Mouse (Mus musculus): Measurements from ENCODE around the gene Lrch4. TPM values are rescaled to one million over a fixed set of nuclear protein-coding genes. Genes with fewer than 3 reads are reported as not detected.

Gene Lrch4
- total and polyA plus RNA-seq, 3 experiments, result 20.6 to 192 (median 98.9) TPM

GRCm38 (mm10) chr5:137645091-137645651 lies 16.2 kb downstream of the Lrch4 start:
- no peak for ATAC-seq (ENCODE audit: extremely low read depth, insufficient number of reproducible peaks, low FRiP score, poor library complexity, severe bottlenecking)
- H3K4me3 ChIP-seq (ENCODE audit: low read depth, low read length), result peak overlapping the region; percentile 17; the same call in 1 of the 2 replicates
- no peak for TF ChIP-seq CTCF (IDR thresholded peaks at IDR 0.05; ENCODE audit: low read depth, low read length)
- TF ChIP-seq GATA1 (IDR thresholded peaks at IDR 0.05; ENCODE audit: borderline replicate concordance, low read length), result no peak
- TF ChIP-seq GATA2 (IDR thresholded peaks at IDR 0.05; ENCODE audit: borderline replicate concordance, low read depth, low read length), result no peak
- no peak for TF ChIP-seq TAL1 (conservative IDR thresholded peaks at IDR 0.05; ENCODE audit: low read depth, low read length)
- TF ChIP-seq POLR2AphosphoS5 (IDR thresholded peaks at IDR 0.05; ENCODE audit: insufficient replicate concordance, low read depth, low read length), result no peak
- no peak for DNase-seq (ENCODE audit: low spot score)
- H3K27me3 ChIP-seq (ENCODE audit: insufficient read depth, low read length), result peaks cover 3% of the 10 kb centered on the region; the same call in 1 of the 2 replicates
- H3K36me3 ChIP-seq (replicated peaks), result peaks cover 37% of the 10 kb centered on the region
- H3K9me3 ChIP-seq (replicated peaks), result peaks cover 4% of the 10 kb centered on the region; the same call in 1 of the 2 replicates
- peaks cover 83% of the 10 kb centered on the region for H3K4me1 ChIP-seq (ENCODE audit: insufficient read depth, low read depth, low read length)

GRCm38 (mm10) chr5:137645652-137646091 lies 16.8 kb downstream of the Lrch4 start, which contains the start of gene Irs3:
TSS of gene Irs3 (minus strand) at chr5:137645714.
- ATAC-seq (ENCODE audit: extremely low read depth, insufficient number of reproducible peaks, low FRiP score, poor library complexity, severe bottlenecking), result peak; percentile 23; the same call in 1 of the 2 replicates
- H3K4me3 ChIP-seq (ENCODE audit: low read depth, low read length), result peak within 1 kb of the TSS; percentile 17; the same call in 1 of the 2 replicates
- DNase-seq (ENCODE audit: low spot score), result peak; percentile 61
- TF ChIP-seq POLR2AphosphoS5 (IDR thresholded peaks at IDR 0.05; ENCODE audit: insufficient replicate concordance, low read depth, low read length), result no peak
- no peak for TF ChIP-seq GATA1 (IDR thresholded peaks at IDR 0.05; ENCODE audit: borderline replicate concordance, low read length)
- TF ChIP-seq TAL1 (conservative IDR thresholded peaks at IDR 0.05; ENCODE audit: low read depth, low read length), result no peak
- TF ChIP-seq GATA2 (IDR thresholded peaks at IDR 0.05; ENCODE audit: borderline replicate concordance, low read depth, low read length), result no peak
- TF ChIP-seq CTCF (IDR thresholded peaks at IDR 0.05; ENCODE audit: low read depth, low read length), result no peak
- peaks cover 3% of the 10 kb centered on the region; the same call in 1 of the 2 replicates for H3K27me3 ChIP-seq (ENCODE audit: insufficient read depth, low read length)
- H3K4me1 ChIP-seq (ENCODE audit: insufficient read depth, low read depth, low read length), result peaks cover 83% of the 10 kb centered on the region
- H3K36me3 ChIP-seq (replicated peaks), result peaks cover 32% of the 10 kb centered on the region
- peaks cover 4% of the 10 kb centered on the region; the same call in 1 of the 2 replicates for H3K9me3 ChIP-seq (replicated peaks)

GRCm38 (mm10) chr5:137647827-137648601 lies 19.1 kb downstream of the Lrch4 start:
- Histone ChIP-seq H3K4me3 (ENCODE audit: low read depth, low read length) (peak overlapping the region; percentile 11; the same call in 1 of the 2 replicates), H3K4me1 (ENCODE audit: insufficient read depth, low read depth, low read length) (peaks cover 76% of the 10 kb centered on the region), H3K36me3 (replicated peaks) (peaks cover 30% of the 10 kb centered on the region), H3K27me3 (ENCODE audit: insufficient read depth, low read length) (peaks cover 3% of the 10 kb centered on the region; the same call in 1 of the 2 replicates), H3K9me3 (replicated peaks) (peaks cover 4% of the 10 kb centered on the region; the same call in 1 of the 2 replicates)
- TF ChIP-seq TAL1 (conservative IDR thresholded peaks at IDR 0.05; ENCODE audit: low read depth, low read length) (peak; percentile 29; the same call in 1 of the 2 replicates), POLR2AphosphoS5 (IDR thresholded peaks at IDR 0.05; ENCODE audit: insufficient replicate concordance, low read depth, low read length) (no peak)
- ATAC-seq (ENCODE audit: extremely low read depth, insufficient number of reproducible peaks, low FRiP score, poor library complexity, severe bottlenecking), result no peak
- no peak for DNase-seq (ENCODE audit: low spot score)

- Histone ChIP-seq H3K36me3 (replicated peaks) (peaks cover 36% of the 10 kb centered on the region), H3K9me3 (replicated peaks) (peaks cover 4% of the 10 kb centered on the region; the same call in 1 of the 2 replicates), H3K4me3 (ENCODE audit: low read depth, low read length) (no peak overlapping the region), H3K4me1 (ENCODE audit: insufficient read depth, low read depth, low read length) (peaks cover 85% of the 10 kb centered on the region), H3K27me3 (ENCODE audit: insufficient read depth, low read length) (peaks cover 3% of the 10 kb centered on the region; the same call in 1 of the 2 replicates)
- TF ChIP-seq CTCF (IDR thresholded peaks at IDR 0.05; ENCODE audit: low read depth, low read length) (no peak), GATA2 (IDR thresholded peaks at IDR 0.05; ENCODE audit: borderline replicate concordance, low read depth, low read length) (no peak), TAL1 (conservative IDR thresholded peaks at IDR 0.05; ENCODE audit: low read depth, low read length) (no peak), POLR2AphosphoS5 (IDR thresholded peaks at IDR 0.05; ENCODE audit: insufficient replicate concordance, low read depth, low read length) (no peak), GATA1 (IDR thresholded peaks at IDR 0.05; ENCODE audit: borderline replicate concordance, low read length) (no peak)
- ATAC-seq (ENCODE audit: extremely low read depth, insufficient number of reproducible peaks, low FRiP score, poor library complexity, severe bottlenecking) (no peak), DNase-seq (ENCODE audit: low spot score) (no peak)
Measured at GRCm38 (mm10) chr5:137649251-137649650, 20.3 kb downstream of the Lrch4 start.

- peaks cover 3% of the 10 kb centered on the region; the same call in 1 of the 2 replicates for H3K27me3 ChIP-seq (ENCODE audit: insufficient read depth, low read length)
- peak overlapping the region; percentile 53; the same call in 1 of the 2 replicates for H3K4me3 ChIP-seq (ENCODE audit: low read depth, low read length)
- H3K9me3 ChIP-seq (replicated peaks), result peaks cover 4% of the 10 kb centered on the region; the same call in 1 of the 2 replicates
- peaks cover 84% of the 10 kb centered on the region for H3K4me1 ChIP-seq (ENCODE audit: insufficient read depth, low read depth, low read length)
- TF ChIP-seq GATA2 (IDR thresholded peaks at IDR 0.05; ENCODE audit: borderline replicate concordance, low read depth, low read length) (no peak), GATA1 (IDR thresholded peaks at IDR 0.05; ENCODE audit: borderline replicate concordance, low read length) (no peak), TAL1 (conservative IDR thresholded peaks at IDR 0.05; ENCODE audit: low read depth, low read length) (no peak)
- ATAC-seq (ENCODE audit: extremely low read depth, insufficient number of reproducible peaks, low FRiP score, poor library complexity, severe bottlenecking) (peak; percentile 55; the same call in 1 of the 2 replicates), DNase-seq (ENCODE audit: low spot score) (peak; percentile 66)
- peaks cover 43% of the 10 kb centered on the region for H3K36me3 ChIP-seq (replicated peaks)
Measured at GRCm38 (mm10) chr5:137649669-137650571, 21.0 kb downstream of the Lrch4 start.
